Mouse (Mus musculus): ENCODE data around the gene AF067061. TPM values are rescaled to one million over a fixed set of nuclear protein-coding genes. Genes with fewer than 3 reads are reported as not detected.

Gene AF067061
- total RNA-seq, 2 experiments from 2014 or later, result not detected

Other genes starting within 250 kb of the AF067061 start
- not detected for gene Gm36079, start 236.1 kb upstream of the AF067061 start, total RNA-seq (2021)
- gene Gm21188, start 210.9 kb upstream of the AF067061 start, total RNA-seq (2021), result under 1 TPM; 0.14 to 0.25 TPM
- gene Gm20767, start 122.9 kb upstream of the AF067061 start, total RNA-seq (2021), result not detected
- not detected for gene Gm21818, start 90.7 kb upstream of the AF067061 start, total RNA-seq (2021)
- gene Gm21762, start 47.2 kb upstream of the AF067061 start, total RNA-seq (2021), result not detected
- not detected for gene Gm21731, start 24.0 kb upstream of the AF067061 start, total RNA-seq (2021)
- gene BC147527, start 37.3 kb downstream of the AF067061 start, total RNA-seq (2021), result not detected
- gene Tcstv3, start 53.8 kb downstream of the AF067061 start, total RNA-seq (2021), result not detected